Mouse (Mus musculus): ENCODE data around the gene Spock2.
"Not testable (repeated sequence)": the region's sequence is repeated elsewhere in the genome, so short reads cannot be mapped to it uniquely, and the experiment has no call there.

The Spock2 gene

DNA sequence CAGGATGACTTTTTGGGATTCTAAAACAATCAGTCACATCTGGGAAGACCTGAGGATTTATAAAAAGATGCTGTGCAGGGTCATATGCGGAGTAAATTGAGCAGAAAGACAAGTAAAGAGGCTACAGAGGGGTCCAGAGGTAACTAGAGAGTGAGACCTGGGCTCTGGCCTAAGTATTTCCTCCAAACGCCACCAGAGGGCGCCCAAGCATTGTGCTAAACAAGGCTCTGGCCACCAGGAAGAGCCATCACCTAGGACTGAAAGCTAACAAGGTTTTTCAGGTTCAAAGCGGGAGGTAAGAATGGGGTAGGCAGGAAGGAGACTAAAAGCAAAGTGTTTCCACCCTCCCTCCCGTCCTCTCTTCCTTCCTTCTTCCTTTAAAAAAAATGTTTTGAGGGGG is 42.1 kb downstream of the Spock2 start:
- DNase-seq (ENCODE audit: low read depth) = peak; percentile 79

DNA sequence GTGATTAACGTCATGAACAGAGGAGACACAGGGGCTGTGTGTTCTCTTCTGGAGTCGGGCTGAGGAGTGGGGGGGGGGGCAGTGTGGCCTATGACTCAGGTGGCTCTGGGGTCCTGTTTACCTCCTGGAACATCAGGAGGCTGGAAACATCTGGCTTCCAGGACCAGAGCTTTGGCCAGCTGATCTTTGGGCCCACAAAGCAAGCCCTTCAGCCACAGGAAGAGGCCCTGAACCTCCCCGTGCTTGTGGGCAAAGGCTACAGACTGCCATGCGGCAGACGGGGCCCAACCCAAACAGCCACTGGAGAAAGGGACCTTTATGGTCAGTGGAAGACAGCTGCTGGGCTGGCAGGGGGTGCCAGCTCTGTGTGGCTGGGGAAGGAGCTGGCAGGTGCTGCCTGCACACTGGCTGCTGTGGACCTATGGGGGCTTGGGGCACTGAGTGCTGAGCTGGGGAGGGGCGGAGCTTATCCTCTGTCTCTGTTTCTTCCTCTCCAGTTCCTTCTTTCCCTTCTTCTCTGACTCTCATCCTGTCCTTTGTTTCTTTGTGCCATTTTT is 45.2 kb downstream of the Spock2 start:
- DNase-seq (ENCODE audit: low read depth) = peak; percentile 74

DNA sequence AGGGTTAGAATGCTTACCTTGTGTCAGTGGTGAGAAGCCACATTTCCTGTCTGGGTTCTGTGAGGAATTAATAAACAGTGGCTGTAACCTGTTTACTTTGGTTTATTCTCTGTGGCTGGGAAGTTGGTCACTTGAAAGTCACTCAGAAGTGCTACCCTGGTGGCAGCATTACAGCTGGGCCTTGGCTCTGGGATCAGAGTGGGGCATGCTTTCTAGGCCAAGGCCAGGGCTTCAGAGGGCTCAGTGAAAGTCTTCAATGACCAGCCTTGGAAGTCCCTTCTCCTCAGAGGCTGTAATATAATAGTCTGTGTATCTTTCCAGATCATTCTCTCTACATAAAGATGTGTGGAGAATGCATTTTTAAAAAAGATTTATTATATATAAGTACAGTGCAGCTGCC is 50.0 kb downstream of the Spock2 start:
- peak; percentile 10 for DNase-seq (ENCODE audit: low read depth)

DNA sequence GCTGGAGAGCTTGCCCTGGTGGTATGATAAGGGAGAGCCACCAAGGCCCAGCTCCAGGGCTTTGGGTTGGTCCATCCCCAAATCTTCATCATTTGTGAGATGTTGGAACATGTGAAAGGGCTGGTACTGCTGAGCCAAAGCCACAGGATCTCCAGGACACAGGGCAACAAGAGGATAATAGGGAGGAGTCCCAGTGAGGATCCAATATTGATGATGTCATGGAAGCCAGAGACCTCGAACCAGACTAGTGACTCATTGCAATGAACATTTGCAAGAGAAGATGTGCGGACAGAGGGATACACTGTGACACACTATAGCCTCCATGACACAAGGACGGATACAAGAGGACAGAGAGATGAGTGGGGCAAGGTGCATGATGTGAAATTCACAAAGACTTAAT is 52.1 kb downstream of the Spock2 start:
- no peak for DNase-seq (ENCODE audit: low read depth)

DNA sequence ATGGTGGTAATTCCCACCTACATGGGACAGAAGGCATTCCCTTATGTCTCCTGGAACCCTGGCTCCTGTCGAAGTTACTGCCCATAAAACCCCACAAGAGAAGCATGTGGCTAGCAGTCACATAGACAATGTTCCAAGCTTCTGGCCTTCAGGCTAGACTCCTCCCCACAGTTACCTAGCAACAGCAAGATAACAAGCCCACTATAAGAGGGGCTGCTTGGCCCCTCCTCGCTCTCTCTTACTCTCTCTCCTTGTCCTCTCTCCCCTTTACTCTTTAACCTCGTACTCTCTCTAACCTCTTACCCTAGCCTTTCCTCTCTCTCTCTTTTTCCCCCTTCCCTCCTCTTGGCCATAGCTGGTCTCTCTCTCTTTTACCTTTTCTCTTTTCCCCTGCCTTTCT is 55.4 kb downstream of the Spock2 start:
- not testable (repeated sequence) for DNase-seq (ENCODE audit: low read depth)

DNA sequence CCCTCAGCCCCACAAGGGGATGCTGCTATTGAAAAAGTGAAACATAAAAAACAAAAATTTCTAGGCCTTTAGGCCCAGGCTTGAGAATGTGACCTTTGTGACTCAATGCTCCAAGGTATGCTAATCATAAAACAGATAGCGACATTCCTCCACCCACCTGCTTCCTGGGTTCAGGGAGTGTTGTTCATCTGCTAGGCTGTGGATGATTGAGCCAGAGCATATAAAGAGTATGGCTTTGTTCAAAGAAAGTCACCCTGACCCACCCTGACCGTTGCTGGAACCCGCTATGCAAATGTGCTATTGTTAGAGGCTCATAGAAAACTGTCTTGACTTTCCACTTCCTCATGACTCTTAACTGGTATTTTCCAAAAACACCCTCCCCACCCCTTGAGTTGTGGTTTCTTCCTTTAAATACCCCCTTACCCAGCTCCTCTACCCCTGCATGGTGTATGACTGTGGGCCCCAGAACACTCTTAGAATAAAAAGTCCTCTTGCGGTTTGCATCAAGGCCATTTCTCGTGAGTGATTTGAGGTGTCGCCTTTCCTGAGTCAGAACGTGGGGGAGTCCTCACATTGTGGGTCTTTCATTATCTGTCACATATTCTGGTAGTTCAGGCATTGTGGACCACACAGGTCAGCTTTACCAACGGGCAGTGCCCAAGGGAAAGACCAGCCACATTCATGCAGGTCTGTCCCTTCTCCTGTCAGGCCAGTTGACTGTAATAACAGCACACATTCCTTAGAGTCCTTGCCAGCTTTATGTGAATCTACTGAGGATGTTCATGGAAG is 56.4 kb downstream of the Spock2 start:
- not testable (repeated sequence) for DNase-seq (ENCODE audit: low read depth)

DNA sequence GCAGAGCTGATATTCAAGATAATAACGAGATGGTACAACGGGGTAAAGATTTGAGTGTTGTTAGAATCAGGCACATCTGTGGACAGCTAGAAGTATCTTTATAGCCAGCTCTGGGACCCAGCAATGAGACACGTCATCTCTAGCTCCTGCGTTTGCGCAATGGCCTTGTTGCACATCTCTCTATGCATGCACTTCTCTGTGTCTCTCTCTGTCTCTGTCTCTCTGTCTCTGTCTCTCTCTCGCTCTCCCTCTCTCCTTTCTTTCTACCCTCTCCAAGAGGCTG is 56.9 kb downstream of the Spock2 start:
- DNase-seq (ENCODE audit: low read depth) = peak; percentile 18

DNA sequence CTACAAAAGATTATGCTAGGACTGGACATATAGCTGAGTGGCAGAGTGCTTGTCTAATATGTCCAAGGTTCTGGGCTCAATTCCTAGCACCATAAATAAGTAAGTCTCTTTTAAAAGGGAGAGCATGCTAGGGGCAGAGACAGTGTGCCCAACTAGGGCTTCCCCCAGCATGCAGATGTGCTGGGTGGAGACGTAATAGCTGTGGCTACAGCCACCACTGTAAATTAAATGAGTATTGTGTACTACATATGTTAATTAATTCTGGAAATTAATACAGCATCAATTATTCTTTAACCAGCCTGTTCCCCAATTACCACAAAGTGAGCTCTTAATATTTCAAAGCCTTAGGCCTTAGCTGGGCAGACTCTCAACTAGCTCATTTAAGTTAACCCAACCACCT is 58.9 kb downstream of the Spock2 start:
- no peak for DNase-seq (ENCODE audit: low read depth)

DNA sequence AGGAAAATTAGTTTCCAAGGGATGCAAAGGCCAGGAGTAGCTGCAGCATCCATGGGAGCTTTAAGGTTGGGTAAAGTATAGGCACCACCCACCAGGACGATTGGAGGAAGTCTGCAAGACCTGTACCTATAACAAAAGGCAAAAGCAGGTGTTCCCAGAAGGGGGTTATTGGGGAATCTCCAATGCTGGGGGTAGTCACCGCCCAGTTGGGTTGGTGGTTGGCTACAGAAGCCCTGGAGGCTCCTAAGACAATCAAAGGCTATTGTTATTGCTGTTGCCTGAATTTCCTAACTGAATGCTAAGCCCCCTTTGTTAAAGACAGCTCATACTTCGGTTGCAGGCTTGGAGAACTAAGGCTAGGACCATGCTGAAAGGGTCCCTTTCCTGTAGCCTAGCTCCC is 60.0 kb downstream of the Spock2 start:
- no peak for DNase-seq (ENCODE audit: low read depth)

DNA sequence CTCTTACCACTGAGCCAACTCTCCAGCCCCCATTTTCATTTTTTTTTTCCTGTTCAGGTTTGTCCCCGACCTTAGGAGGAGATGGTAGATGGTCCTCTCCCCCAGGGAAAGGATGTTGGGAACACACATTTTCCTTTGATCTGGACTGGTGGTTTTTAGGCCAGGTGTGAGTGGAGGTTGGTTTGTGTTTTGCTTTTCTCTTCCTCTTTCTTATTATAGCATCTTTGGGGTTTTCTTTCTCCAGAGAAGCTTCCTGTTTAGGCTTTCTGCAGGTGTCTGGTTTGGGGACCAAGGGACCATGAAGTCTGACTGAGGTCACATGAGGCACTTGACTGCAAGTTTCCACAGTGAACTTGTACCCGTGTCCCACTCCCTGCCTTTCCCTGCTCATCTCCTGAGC is 62.3 kb downstream of the Spock2 start:
- DNase-seq (ENCODE audit: low read depth) = no peak

DNA sequence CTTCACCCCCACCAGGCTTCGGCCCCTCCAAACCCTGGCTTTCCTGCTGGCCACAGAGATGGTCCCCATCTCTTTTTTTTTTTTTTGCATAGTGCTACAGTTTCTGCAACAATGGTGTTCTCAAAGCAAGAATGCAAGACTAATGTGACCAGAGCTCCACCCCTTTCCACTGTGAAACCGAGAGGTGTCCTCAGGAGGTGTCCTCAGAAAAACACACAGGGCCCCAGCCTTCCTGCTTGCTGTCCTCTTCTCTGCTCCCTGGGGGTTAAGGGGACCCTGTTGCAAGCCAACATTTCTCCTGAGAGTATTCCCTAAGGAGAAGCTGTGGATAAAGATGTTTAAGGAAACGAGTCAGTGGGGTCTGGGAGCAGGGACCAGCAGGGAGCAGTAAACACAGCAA is 62.9 kb downstream of the Spock2 start:
- no peak for DNase-seq (ENCODE audit: low read depth)

DNA sequence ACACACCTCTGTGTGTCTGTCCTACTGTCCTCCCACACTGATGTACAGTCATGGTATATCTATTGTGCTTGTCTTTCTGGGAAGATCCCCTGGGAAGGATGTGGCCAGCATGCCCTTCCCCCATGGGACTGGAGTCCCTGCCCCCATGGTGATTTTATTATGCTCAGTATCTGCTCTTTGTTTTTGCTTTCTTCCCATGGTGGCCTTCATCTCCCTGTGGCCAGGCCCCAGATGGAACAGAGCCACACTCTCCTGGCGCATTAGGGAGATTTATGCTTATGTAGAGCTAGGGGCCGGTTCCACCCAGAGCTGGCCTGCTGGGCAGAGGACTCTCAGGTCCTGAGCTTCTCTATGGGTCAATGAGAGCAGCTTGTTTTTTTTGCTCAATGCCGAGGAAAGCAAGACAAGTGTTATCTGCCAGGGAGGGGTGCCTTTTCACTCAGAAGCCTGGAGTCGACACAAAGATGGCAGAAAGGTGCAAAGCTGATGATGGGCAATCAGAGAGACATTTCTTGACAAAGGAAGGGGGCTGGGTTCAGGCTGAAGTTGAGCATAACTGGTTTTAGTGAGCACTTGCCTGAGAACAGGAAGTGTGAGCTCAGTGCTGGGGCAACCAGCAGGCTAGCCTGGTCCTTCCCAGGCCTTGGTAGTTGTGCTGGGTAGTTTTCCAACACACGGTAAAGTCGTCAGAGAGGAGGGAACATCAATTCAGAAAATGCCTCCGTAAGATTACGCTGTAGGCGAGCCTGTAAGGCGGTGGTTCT is 64.5 kb downstream of the Spock2 start:
- DNase-seq (ENCODE audit: low read depth) = no peak

DNA sequence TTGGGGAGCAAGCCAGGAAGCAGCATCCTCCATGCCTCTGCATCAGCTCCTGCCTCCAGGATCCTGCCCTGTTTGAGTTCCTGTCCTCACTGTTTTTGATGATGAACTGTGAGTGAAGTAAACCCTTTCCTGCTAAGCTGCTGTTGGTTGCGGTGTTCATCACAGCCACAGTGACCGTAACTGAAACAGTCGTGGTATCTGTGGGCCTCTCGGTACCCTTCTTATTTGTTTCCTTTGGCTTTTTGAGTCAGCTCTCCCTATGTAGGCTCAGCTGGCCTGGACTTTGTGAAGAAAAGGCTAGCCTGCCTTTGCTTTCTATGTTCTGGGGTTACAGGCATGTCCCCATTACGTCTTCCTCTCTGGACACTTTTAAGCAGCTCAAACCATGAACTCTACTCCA is 65.3 kb downstream of the Spock2 start:
- DNase-seq (ENCODE audit: low read depth) = no peak

DNA sequence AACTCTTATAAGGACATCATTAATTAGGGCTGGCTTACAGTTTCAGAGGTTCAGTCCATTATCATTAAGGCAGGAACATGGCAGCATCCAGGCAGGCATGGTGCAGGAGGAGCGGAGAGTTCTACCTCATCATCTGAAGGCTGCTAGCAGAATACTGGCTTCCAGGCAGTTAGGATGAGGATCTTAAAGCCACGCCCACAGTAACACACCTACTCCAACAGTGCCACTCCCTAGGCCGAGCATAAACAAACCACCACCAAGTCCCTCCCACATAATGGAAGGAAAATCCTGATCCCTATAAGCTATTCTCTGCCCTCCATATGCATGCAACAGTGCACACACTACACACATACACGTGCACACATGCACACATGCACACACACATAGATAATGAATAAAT is 66.3 kb downstream of the Spock2 start:
- DNase-seq (ENCODE audit: low read depth) = no peak

DNA sequence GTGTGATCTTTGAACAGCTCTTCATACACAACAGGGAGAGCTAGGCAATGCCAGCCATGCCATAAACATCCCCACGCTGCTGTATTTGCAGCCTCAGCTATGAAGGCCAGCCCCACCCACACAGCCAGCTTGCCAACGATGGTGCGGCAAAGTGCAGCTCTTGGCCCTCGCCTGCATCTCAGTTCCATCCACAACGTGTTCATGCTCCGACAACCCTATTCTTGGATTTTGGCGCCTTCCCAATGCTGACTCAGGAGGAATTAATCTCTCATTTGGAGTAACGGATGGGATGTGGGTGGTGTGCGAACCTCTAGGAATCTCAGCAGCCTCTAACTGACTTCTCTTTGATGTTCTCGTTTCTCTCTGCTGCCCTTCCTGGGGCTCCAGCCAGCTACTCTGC is 67.0 kb downstream of the Spock2 start:
- no peak for DNase-seq (ENCODE audit: low read depth)

DNA sequence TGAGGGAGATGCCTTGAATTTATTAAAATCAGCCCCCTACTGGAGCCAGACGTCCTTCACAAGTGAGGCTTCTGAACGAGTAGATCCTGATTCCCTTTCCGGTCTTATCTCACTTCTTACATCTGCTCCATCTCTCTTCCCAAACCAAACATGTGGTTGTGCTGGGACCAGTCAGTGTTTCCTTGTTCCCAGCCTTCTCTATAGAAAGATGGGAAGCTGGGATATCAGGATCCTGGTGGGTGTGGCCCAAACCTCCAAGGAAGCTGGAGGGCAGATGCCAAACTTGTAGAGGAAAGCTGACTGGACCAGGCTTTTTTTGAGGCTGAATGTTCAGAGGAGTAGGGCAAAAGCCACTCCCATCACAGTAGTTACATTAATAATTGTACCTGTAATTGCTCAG is 68.5 kb downstream of the Spock2 start:
- no peak for DNase-seq (ENCODE audit: low read depth)

DNA sequence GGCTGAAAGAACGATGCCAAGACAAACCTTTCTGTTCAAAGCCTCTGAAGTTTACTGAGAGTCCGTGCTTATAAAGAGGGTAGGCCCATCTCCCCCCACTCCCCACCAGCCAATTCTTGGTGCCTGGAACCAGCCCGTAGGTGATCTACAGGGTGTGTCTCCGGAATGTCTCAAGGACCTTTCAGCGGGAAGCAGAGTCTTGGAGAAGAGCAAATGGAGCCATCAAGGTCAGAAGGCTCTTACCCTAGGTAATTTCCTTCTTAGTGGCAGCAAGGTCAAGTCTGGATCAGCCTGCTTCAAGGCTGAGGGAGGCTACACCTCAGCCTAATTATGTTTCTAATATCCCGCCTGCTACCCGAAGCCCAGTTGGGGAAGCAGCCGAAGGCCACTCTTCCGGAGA is 69.3 kb downstream of the Spock2 start:
- not testable (repeated sequence) for DNase-seq (ENCODE audit: low read depth)

Data from 416B (cell line).